Mouse (Mus musculus): ENCODE results near the gene Smyd3.

- no peak for TF ChIP-seq CTCF (IDR thresholded peaks at IDR 0.05; ENCODE audit: low read depth, low read length)
- no peak for TF ChIP-seq EP300 (IDR thresholded peaks at IDR 0.05; ENCODE audit: insufficient read depth, low read depth, low read length)
- TF ChIP-seq POLR2A (IDR thresholded peaks at IDR 0.05; ENCODE audit: insufficient read depth, low read length) = no peak
Measured at GRCm38 (mm10) chr1:179560845-179561430, 43.1 kb upstream of the Smyd3 start.
